Comparison of ENCODE assay signal across 22 mouse cellular contexts in genomic region chr6:33173606-33174005, GRCm38 (mm10).
A peak's percentile ranks its signal among the peaks of the same experiment; 100 is the strongest.
DNase-seq lines count a peak whose midpoint lies in the region; ATAC-seq lines count a peak whose summit lies in the region.
"Had no signal": no experiment of that assay in that cellular context is flagged by ENCODE, and none has a peak within 500 bp of the region (broad histone marks: within the 10 kb centered on the region; RNA-seq: fewer than 3 reads in every experiment).

No protein-coding gene starts in this region.

- no peak for ATAC-seq in forebrain, embryonic 14.5 days
- ATAC-seq in kidney, embryonic 15.5 days (replicated peaks; ENCODE audit: low FRiP score) = peak; percentile 40; the same call in 1 of the 2 replicates
- ATAC-seq: CD4-positive, CD25-positive, alpha-beta regulatory T cell, adult 4 months; intestine, postnatal 0 days; midbrain, embryonic 15.5 days had no signal

- H3K9ac ChIP-seq in forebrain, embryonic 14.5 days (ENCODE audit: low read length) = no peak overlapping the region
- no peak overlapping the region for H3K9ac ChIP-seq in kidney, embryonic 15.5 days
- H3K9ac ChIP-seq: embryonic facial prominence, embryonic 12.5 days; forebrain, embryonic 12.5 days; heart, embryonic 12.5 days; liver, embryonic 13.5 days; midbrain, embryonic 15.5 days had no signal

- H3K4me3 ChIP-seq in forebrain, embryonic 14.5 days (ENCODE audit: low read depth, low read length) = no peak overlapping the region
- H3K4me3 ChIP-seq in forebrain, embryonic 10.5 days = no peak overlapping the region
- H3K4me3 ChIP-seq in kidney, embryonic 15.5 days (replicated peaks) = no peak overlapping the region
- H3K4me3 ChIP-seq: embryonic facial prominence, embryonic 12.5 days; forebrain, embryonic 12.5 days; heart, embryonic 12.5 days; liver, embryonic 13.5 days; midbrain, embryonic 15.5 days; myocyte had no signal

- H3K27me3 ChIP-seq in forebrain, embryonic 14.5 days (replicated peaks; ENCODE audit: control insufficient read depth, insufficient read depth, low read length) = no peaks in the 10 kb centered on the region
- H3K27me3 ChIP-seq in forebrain, embryonic 10.5 days (ENCODE audit: poor library complexity, severe bottlenecking) = no peaks in the 10 kb centered on the region
- no peaks in the 10 kb centered on the region for H3K27me3 ChIP-seq in kidney, embryonic 15.5 days
- H3K27me3 ChIP-seq: embryonic facial prominence, embryonic 12.5 days; forebrain, embryonic 12.5 days; heart, embryonic 12.5 days; liver, embryonic 13.5 days; midbrain, embryonic 15.5 days had no signal

- H3K9me3 ChIP-seq in forebrain, embryonic 14.5 days (replicated peaks; ENCODE audit: control insufficient read depth, low read length) = no peaks in the 10 kb centered on the region
- no peaks in the 10 kb centered on the region for H3K9me3 ChIP-seq in forebrain, embryonic 10.5 days
- no peaks in the 10 kb centered on the region for H3K9me3 ChIP-seq in kidney, embryonic 15.5 days (replicated peaks)
- H3K9me3 ChIP-seq: embryonic facial prominence, embryonic 12.5 days; forebrain, embryonic 12.5 days; heart, embryonic 12.5 days; liver, embryonic 13.5 days; midbrain, embryonic 15.5 days had no signal

- H3K4me1 ChIP-seq in forebrain, embryonic 14.5 days (ENCODE audit: control insufficient read depth, insufficient read depth, low read length) = no peaks in the 10 kb centered on the region
- H3K4me1 ChIP-seq in forebrain, embryonic 10.5 days = no peaks in the 10 kb centered on the region
- H3K4me1 ChIP-seq in kidney, embryonic 15.5 days = no peaks in the 10 kb centered on the region
- H3K4me1 ChIP-seq: embryonic facial prominence, embryonic 12.5 days; forebrain, embryonic 12.5 days; heart, embryonic 12.5 days; liver, embryonic 13.5 days; midbrain, embryonic 15.5 days had no signal

- no peak overlapping the region for H3K4me2 ChIP-seq in forebrain, embryonic 14.5 days (ENCODE audit: low read length)
- H3K4me2 ChIP-seq in kidney, embryonic 15.5 days = peak overlapping the region; percentile 38
- H3K4me2 ChIP-seq: embryonic facial prominence, embryonic 12.5 days; forebrain, embryonic 12.5 days; heart, embryonic 12.5 days; liver, embryonic 13.5 days; midbrain, embryonic 15.5 days had no signal

- no peaks in the 10 kb centered on the region for H3K36me3 ChIP-seq in forebrain, embryonic 14.5 days (ENCODE audit: control insufficient read depth, insufficient read depth, low read length)
- H3K36me3 ChIP-seq in forebrain, embryonic 10.5 days (replicated peaks) = no peaks in the 10 kb centered on the region
- no peaks in the 10 kb centered on the region for H3K36me3 ChIP-seq in kidney, embryonic 15.5 days
- H3K36me3 ChIP-seq: embryonic facial prominence, embryonic 12.5 days; forebrain, embryonic 12.5 days; heart, embryonic 12.5 days; liver, embryonic 13.5 days; midbrain, embryonic 15.5 days had no signal

- H3K27ac ChIP-seq in forebrain, embryonic 14.5 days (ENCODE audit: low read depth, low read length) = no peak overlapping the region
- H3K27ac ChIP-seq in forebrain, embryonic 10.5 days = no peak overlapping the region
- no peak overlapping the region for H3K27ac ChIP-seq in kidney, embryonic 15.5 days
- H3K27ac ChIP-seq: embryonic facial prominence, embryonic 12.5 days; forebrain, embryonic 12.5 days; liver, embryonic 13.5 days; midbrain, embryonic 15.5 days had no signal

- DNase-seq in forebrain, embryonic 14.5 days (ENCODE audit: low spot score) = peak; percentile 16
- no peak for DNase-seq in forebrain, embryonic 10.5 days (ENCODE audit: extremely low spot score, low spot score)
- DNase-seq in kidney, postnatal 14 days = no peak
- peak; percentile 10 for DNase-seq in brain, adult 2 months (ENCODE audit: low read depth, low spot score)
- DNase-seq in mesoderm, embryonic 11.5 days (ENCODE audit: low read depth, low spot score) = peak; percentile 15
- DNase-seq in left cerebral cortex, adult 11 months (ENCODE audit: low spot score) = no peak
- DNase-seq: adrenal gland, postnatal 14 days; cerebellum, adult 9-10 months; heart, postnatal 10 days; kidney, postnatal 4 days; liver, embryonic 13.5 days; lung, adult 2 months; lung, postnatal 14 days; retina, postnatal 1 day had no signal

- 68% methylated on average over 12 of the region's 12 CpGs for WGBS in forebrain, embryonic 14.5 days
- 90% methylated on average over 12 of the region's 12 CpGs for WGBS in forebrain, embryonic 10.5 days
- 20% methylated on average over 12 of the region's 12 CpGs for WGBS in kidney, embryonic 15.5 days

Comparison
In these comparisons a context has a peak if more than half of its experiments do, and no peak if none do; other contexts are left out.
1. DNase-seq: peak in forebrain, embryonic 14.5 days (single experiment), brain, adult 2 months (single experiment) and mesoderm, embryonic 11.5 days (single experiment); none in forebrain, embryonic 10.5 days (single experiment), kidney, postnatal 14 days (single experiment) and left cerebral cortex, adult 11 months (single experiment).